In genomic region chr17:35864832-35865353, GRCm38 (mm10) we compare ENCODE assay signal across 8 mouse cellular contexts. TPM values are rescaled to one million over a fixed set of nuclear protein-coding genes. Genes with fewer than 3 reads are reported as not detected.
DNase-seq lines count a peak whose midpoint lies in the region; ATAC-seq lines count a peak whose summit lies in the region.

No protein-coding gene starts in this region.

- no peaks in the 10 kb centered on the region for H3K36me3 ChIP-seq in kidney, embryonic 15.5 days
- H3K36me3 ChIP-seq in embryonic facial prominence, embryonic 10.5 days (replicated peaks) = peaks cover 27% of the 10 kb centered on the region
- H3K36me3 ChIP-seq in midbrain, embryonic 16.5 days (ENCODE audit: control insufficient read depth, insufficient read depth, low read length) = no peaks in the 10 kb centered on the region

- peak overlapping the region; percentile 72 for H3K9ac ChIP-seq in kidney, embryonic 15.5 days
- H3K9ac ChIP-seq in midbrain, embryonic 16.5 days (ENCODE audit: low read depth, low read length) = peak overlapping the region; percentile 85

- peak overlapping the region; percentile 65 for H3K4me3 ChIP-seq in kidney, embryonic 15.5 days (replicated peaks)
- H3K4me3 ChIP-seq in embryonic facial prominence, embryonic 10.5 days = peak overlapping the region; percentile 63
- H3K4me3 ChIP-seq in midbrain, embryonic 16.5 days (ENCODE audit: low read depth, low read length) = peak overlapping the region; percentile 74

- H3K27ac ChIP-seq in kidney, embryonic 15.5 days = peak overlapping the region; percentile 99
- H3K27ac ChIP-seq in embryonic facial prominence, embryonic 10.5 days (replicated peaks) = peak overlapping the region; percentile 95
- peak overlapping the region; percentile 95 for H3K27ac ChIP-seq in midbrain, embryonic 16.5 days (ENCODE audit: low read length)

- peak overlapping the region; percentile 85 for H3K4me2 ChIP-seq in kidney, embryonic 15.5 days
- peak overlapping the region; percentile 95 for H3K4me2 ChIP-seq in midbrain, embryonic 16.5 days (ENCODE audit: low read length)

- no peak for ATAC-seq in kidney, embryonic 15.5 days (replicated peaks; ENCODE audit: low FRiP score)
- no peak for ATAC-seq in midbrain, embryonic 16.5 days

- no peaks in the 10 kb centered on the region for H3K27me3 ChIP-seq in kidney, embryonic 15.5 days
- no peaks in the 10 kb centered on the region for H3K27me3 ChIP-seq in embryonic facial prominence, embryonic 10.5 days (replicated peaks; ENCODE audit: low read depth, poor library complexity, severe bottlenecking)
- no peaks in the 10 kb centered on the region for H3K27me3 ChIP-seq in midbrain, embryonic 16.5 days (ENCODE audit: control insufficient read depth, insufficient read depth, low read depth, low read length)

- peaks cover 62% of the 10 kb centered on the region for H3K4me1 ChIP-seq in kidney, embryonic 15.5 days
- H3K4me1 ChIP-seq in embryonic facial prominence, embryonic 10.5 days = peaks cover 64% of the 10 kb centered on the region
- H3K4me1 ChIP-seq in midbrain, embryonic 16.5 days (ENCODE audit: control insufficient read depth, insufficient read depth, low read length) = peaks cover 44% of the 10 kb centered on the region

- WGBS in kidney, embryonic 15.5 days = 22% methylated on average over 10 of the region's 10 CpGs
- WGBS in embryonic facial prominence, embryonic 10.5 days = 21% methylated on average over 10 of the region's 10 CpGs
- WGBS in midbrain, embryonic 16.5 days = 21% methylated on average over 10 of the region's 10 CpGs

- DNase-seq in kidney, postnatal 25 days = no peak
- DNase-seq in embryonic facial prominence, embryonic 10.5 days (ENCODE audit: low spot score) = no peak
- peak; percentile 9 for DNase-seq in induced T-regulatory cell, adult 2 months (ENCODE audit: low read depth)
- DNase-seq in right cerebral cortex, postnatal 4 days = no peak
- DNase-seq in ovary, postnatal 36 days (ENCODE audit: low spot score) = no peak
- DNase-seq in thymus, adult 18-20 months = no peak

- no peaks in the 10 kb centered on the region for H3K9me3 ChIP-seq in kidney, embryonic 15.5 days (replicated peaks)
- H3K9me3 ChIP-seq in embryonic facial prominence, embryonic 10.5 days = no peaks in the 10 kb centered on the region
- H3K9me3 ChIP-seq in midbrain, embryonic 16.5 days (replicated peaks; ENCODE audit: control insufficient read depth, low read length, poor library complexity, severe bottlenecking) = no peaks in the 10 kb centered on the region

RNA-seq across cellular contexts. Expression of gene Ppp1r18, which starts 0.5 kb away (rescaled TPM):
- 20.8 and 23.2 TPM in 2 replicates for polyA plus RNA-seq in kidney, embryonic 15.5 days (2015; fragmentation: Nextera tagmentation; extraction: Ambion mirVana)
- polyA plus RNA-seq in embryonic facial prominence, embryonic 10.5 days (2016; fragmentation: Nextera tagmentation; extraction: Ambion mirVana) = 27.4 and 29.7 TPM in 2 replicates
- polyA plus RNA-seq in midbrain, embryonic 16.5 days (2015; fragmentation: Nextera tagmentation; extraction: Ambion mirVana) = 18.4 and 18.8 TPM in 2 replicates

RNA-seq across cellular contexts. Expression of gene Nrm, which starts 3.8 kb away (rescaled TPM):
- 58.0 and 65.7 TPM in 2 replicates for polyA plus RNA-seq in kidney, embryonic 15.5 days (2015; fragmentation: Nextera tagmentation; extraction: Ambion mirVana)
- polyA plus RNA-seq in embryonic facial prominence, embryonic 10.5 days (2016; fragmentation: Nextera tagmentation; extraction: Ambion mirVana) = 64.6 and 65.1 TPM in 2 replicates
- 13.5 and 14.6 TPM in 2 replicates for polyA plus RNA-seq in midbrain, embryonic 16.5 days (2015; fragmentation: Nextera tagmentation; extraction: Ambion mirVana)

RNA-seq across cellular contexts. Expression of gene Dhx16, which starts 14.7 kb away (rescaled TPM):
- polyA plus RNA-seq in kidney, embryonic 15.5 days (2015; fragmentation: Nextera tagmentation; extraction: Ambion mirVana) = 40.9 and 42.4 TPM in 2 replicates
- 52.6 and 60.7 TPM in 2 replicates for polyA plus RNA-seq in embryonic facial prominence, embryonic 10.5 days (2016; fragmentation: Nextera tagmentation; extraction: Ambion mirVana)
- polyA plus RNA-seq in midbrain, embryonic 16.5 days (2015; fragmentation: Nextera tagmentation; extraction: Ambion mirVana) = 28.4 and 30.5 TPM in 2 replicates

RNA-seq across cellular contexts. Expression of gene Mdc1, which starts 23.6 kb away (rescaled TPM):
- polyA plus RNA-seq in kidney, embryonic 15.5 days (2015; fragmentation: Nextera tagmentation; extraction: Ambion mirVana) = 16.5 TPM in 2 replicates
- polyA plus RNA-seq in embryonic facial prominence, embryonic 10.5 days (2016; fragmentation: Nextera tagmentation; extraction: Ambion mirVana) = 18.4 and 21.2 TPM in 2 replicates
- 8.6 and 10.3 TPM in 2 replicates for polyA plus RNA-seq in midbrain, embryonic 16.5 days (2015; fragmentation: Nextera tagmentation; extraction: Ambion mirVana)

RNA-seq across cellular contexts. Expression of gene Tubb5, which starts 26.8 kb away (rescaled TPM):
- polyA plus RNA-seq in kidney, embryonic 15.5 days (2015; fragmentation: Nextera tagmentation; extraction: Ambion mirVana) = 951 and 997 TPM in 2 replicates
- polyA plus RNA-seq in embryonic facial prominence, embryonic 10.5 days (2016; fragmentation: Nextera tagmentation; extraction: Ambion mirVana) = 1,654 and 1,662 TPM in 2 replicates
- polyA plus RNA-seq in midbrain, embryonic 16.5 days (2015; fragmentation: Nextera tagmentation; extraction: Ambion mirVana) = 1,852 and 1,913 TPM in 2 replicates
